Mouse (Mus musculus): ENCODE results near the gene Cnr1.

The Cnr1 gene

GRCm38 (mm10) chr4:33924234-33924888, at the start of gene Cnr1:
TSS of gene Cnr1 (plus strand) at chr4:33924593.
- DNase-seq, result peak; percentile 83

GRCm38 (mm10) chr4:33879944-33880343, 44.4 kb upstream of the Cnr1 start:
- DNase-seq, result no peak

GRCm38 (mm10) chr4:33886026-33886425, 38.4 kb upstream of the Cnr1 start:
- no peak for DNase-seq

GRCm38 (mm10) chr4:33889976-33890375, 34.4 kb upstream of the Cnr1 start:
- DNase-seq, result no peak

- peak; percentile 22 for DNase-seq
Measured at GRCm38 (mm10) chr4:33892178-33892869, 32.1 kb upstream of the Cnr1 start.

- no peak for DNase-seq
Measured at GRCm38 (mm10) chr4:33893841-33894240, 30.6 kb upstream of the Cnr1 start.

GRCm38 (mm10) chr4:33895046-33895445, 29.3 kb upstream of the Cnr1 start:
- no peak for DNase-seq

GRCm38 (mm10) chr4:33895491-33895890, 28.9 kb upstream of the Cnr1 start:
- DNase-seq, result no peak

GRCm38 (mm10) chr4:33901659-33902058, 22.7 kb upstream of the Cnr1 start:
- no peak for DNase-seq

- no peak for DNase-seq
Measured at GRCm38 (mm10) chr4:33903812-33904340, 20.5 kb upstream of the Cnr1 start.

- DNase-seq, result no peak
Measured at GRCm38 (mm10) chr4:33904826-33905225, 19.6 kb upstream of the Cnr1 start.

- DNase-seq, result no peak
Measured at GRCm38 (mm10) chr4:33908786-33909185, 15.6 kb upstream of the Cnr1 start.

- no peak for DNase-seq
Measured at GRCm38 (mm10) chr4:33915730-33916129, 8.7 kb upstream of the Cnr1 start.

GRCm38 (mm10) chr4:33920807-33921206, 3.6 kb upstream of the Cnr1 start:
- no peak for DNase-seq

- no peak for DNase-seq
Measured at GRCm38 (mm10) chr4:33923151-33923760, 1.1 kb upstream of the Cnr1 start.

- DNase-seq, result peak; percentile 79
Measured at GRCm38 (mm10) chr4:33923761-33924233, 596 bp upstream of the Cnr1 start.

GRCm38 (mm10) chr4:33924889-33925245, 474 bp downstream of the Cnr1 start:
- DNase-seq, result no peak

GRCm38 (mm10) chr4:33925489-33925888, 1.1 kb downstream of the Cnr1 start:
- no peak for DNase-seq

GRCm38 (mm10) chr4:33926010-33926409, 1.6 kb downstream of the Cnr1 start:
- no peak for DNase-seq

GRCm38 (mm10) chr4:33926730-33927263, 2.4 kb downstream of the Cnr1 start:
- DNase-seq, result no peak

- no peak for DNase-seq
Measured at GRCm38 (mm10) chr4:33927644-33928043, 3.3 kb downstream of the Cnr1 start.

GRCm38 (mm10) chr4:33928450-33928849, 4.1 kb downstream of the Cnr1 start:
- DNase-seq, result no peak

GRCm38 (mm10) chr4:33931347-33931746, 7.0 kb downstream of the Cnr1 start:
- no peak for DNase-seq

- peak; percentile 34 for DNase-seq
Measured at GRCm38 (mm10) chr4:33941557-33941956, 17.2 kb downstream of the Cnr1 start.
